Mouse (Mus musculus): ENCODE results near the gene Arhgef7.

DNA sequence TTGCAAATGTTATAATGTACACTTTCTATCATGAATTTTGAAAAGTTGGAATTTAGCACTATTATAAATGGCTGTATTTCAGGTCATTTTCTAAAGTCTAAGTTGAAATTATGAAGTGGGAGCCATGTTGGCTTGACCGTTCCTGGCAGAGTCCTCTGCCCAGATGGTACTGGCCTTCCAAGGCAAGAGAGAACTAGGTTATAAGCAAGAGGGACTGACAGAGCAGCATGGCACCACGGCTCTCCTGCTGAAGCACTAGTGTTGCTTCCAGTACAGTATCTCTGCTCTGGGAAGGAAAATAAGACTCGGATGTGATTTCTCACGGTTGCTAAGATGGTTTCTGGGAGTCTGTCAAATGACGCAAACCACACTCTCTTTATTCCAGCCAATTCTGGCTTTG is 34.5 kb downstream of the Arhgef7 start:
- TF ChIP-seq POLR2A (IDR thresholded peaks at IDR 0.05; ENCODE audit: extremely low read depth, insufficient read depth, low read length) (no peak), CTCF (IDR thresholded peaks at IDR 0.05; ENCODE audit: low read depth, low read length) (no peak)

Measured in liver, adult 2 months (tissue).